Mouse (Mus musculus): ENCODE measurements around the gene Trpm7.

- TF ChIP-seq USF1 (IDR thresholded peaks at IDR 0.05; ENCODE audit: low read depth) (no peak), CTCF (IDR thresholded peaks at IDR 0.05; ENCODE audit: control insufficient read depth, insufficient read depth, insufficient read length) (no peak), MAX (IDR thresholded peaks at IDR 0.05) (no peak), CEBPB (IDR thresholded peaks at IDR 0.05; ENCODE audit: low read depth) (no peak), FOSL1 (IDR thresholded peaks at IDR 0.05; ENCODE audit: insufficient read depth, low read length, poor library complexity, severe bottlenecking) (no peak), MYOG (IDR thresholded peaks at IDR 0.05; ENCODE audit: control insufficient read depth, extremely low read depth, insufficient read length) (no peak), MYOD1 (IDR thresholded peaks at IDR 0.05; ENCODE audit: control insufficient read depth, insufficient read length, low read depth) (no peak)
These were observed 20.9 kb upstream of the Trpm7 start for GRCm38 (mm10) chr2:126896941-126897340.
